Mouse (Mus musculus) liver, postnatal 0 days (tissue): ENCODE measurements around the gene Tekt5. TPM values are rescaled to one million over a fixed set of nuclear protein-coding genes. Genes with fewer than 3 reads are reported as not detected.

Experiments used
- ATAC-seq: fragments of 200-750 bp; cut with Nextera tagmentation; 2 replicates; pipeline ENCODE4 v1.8.0; 2017; ENCODE audit warnings: mild to moderate bottlenecking, moderate library complexity
- DNase-seq: peaks from one replicate; pipeline ENCODE4 v3.0.0-alpha.2; 2016
- H3K27ac ChIP-seq: fragments of 300-500 bp; sonication (generic); 2 replicates; pipeline ENCODE4 v1.5.1; 2014; ENCODE audit warnings: antibody characterized with exemption, moderate library complexity, mild to moderate bottlenecking, low read depth
- H3K27me3 ChIP-seq: fragments of 300-500 bp; sonication (generic); 2 replicates; pipeline ENCODE4 v1.6.1; 2014; ENCODE audit warnings: low read length, control low read depth, mixed read lengths; ENCODE audit not compliant: insufficient read depth
- H3K36me3 ChIP-seq: fragments of 300-500 bp; sonication (generic); replicated peaks from 2 replicates; pipeline ENCODE4 v1.6.1; 2014; ENCODE audit warnings: mild to moderate bottlenecking, control low read depth, low read length, moderate library complexity, mixed read lengths; ENCODE audit not compliant: insufficient read depth
- H3K4me1 ChIP-seq: fragments of 300-500 bp; sonication (generic); 2 replicates; pipeline ENCODE4 v1.6.1; 2014; ENCODE audit warnings: antibody characterized with exemption, mild to moderate bottlenecking, control low read depth; ENCODE audit not compliant: insufficient read depth
- H3K4me2 ChIP-seq: fragments of 300-500 bp; sonication (generic); 2 replicates; pipeline ENCODE4 v1.6.1; 2014; ENCODE audit warnings: low read depth, mild to moderate bottlenecking, low read length, moderate library complexity, mixed read lengths
- H3K4me3 ChIP-seq: fragments of 300-500 bp; sonication (generic); 2 replicates; pipeline ENCODE4 v1.5.1; 2014; ENCODE audit warnings: low read depth, low read length
- H3K9ac ChIP-seq: fragments of 300-500 bp; sonication (generic); replicated peaks from 2 replicates; pipeline ENCODE4 v1.6.1; 2014; ENCODE audit warnings: mild to moderate bottlenecking, moderate library complexity
- H3K9me3 ChIP-seq: fragments of 300-500 bp; sonication (generic); 2 replicates; pipeline ENCODE4 v1.6.1; 2016; ENCODE audit warnings: mild to moderate bottlenecking, control low read depth, low read length, mixed read lengths
- CTCF ChIP-seq: sonication (generic); IDR thresholded peaks from 2 replicates; pipeline ENCODE4 v1.5.1; 2016; ENCODE audit warnings: antibody characterized with exemption, low read depth
- EP300 ChIP-seq: IDR thresholded peaks from 2 replicates; pipeline ENCODE4 v1.6.1; 2016; ENCODE audit warnings: antibody characterized with exemption, low read depth, mild to moderate bottlenecking
- WGBS: fragments of 180-500 bp; shearing (Covaris S2); extraction: QIAGEN DNeasy Blood & Tissue Kit; methylation state at CpG from one replicate; pipeline ENCODE4 v1.1.7; 2014; ENCODE audit not compliant: insufficient replicate concordance; 5-methylcytosine and 5-hydroxymethylcytosine counted together
- polyA plus RNA-seq: library from polyadenylated mRNA; unstranded; fragments of >200 nt; fragmentation: Nextera tagmentation; extraction: Ambion mirVana; gene quantifications from 2 replicates; pipeline ENCODE4 v1.2.1, GENCODE M21; 2015

Gene Tekt5
- polyA plus RNA-seq, 1 experiment from 2014 or later, result not detected

DNA sequence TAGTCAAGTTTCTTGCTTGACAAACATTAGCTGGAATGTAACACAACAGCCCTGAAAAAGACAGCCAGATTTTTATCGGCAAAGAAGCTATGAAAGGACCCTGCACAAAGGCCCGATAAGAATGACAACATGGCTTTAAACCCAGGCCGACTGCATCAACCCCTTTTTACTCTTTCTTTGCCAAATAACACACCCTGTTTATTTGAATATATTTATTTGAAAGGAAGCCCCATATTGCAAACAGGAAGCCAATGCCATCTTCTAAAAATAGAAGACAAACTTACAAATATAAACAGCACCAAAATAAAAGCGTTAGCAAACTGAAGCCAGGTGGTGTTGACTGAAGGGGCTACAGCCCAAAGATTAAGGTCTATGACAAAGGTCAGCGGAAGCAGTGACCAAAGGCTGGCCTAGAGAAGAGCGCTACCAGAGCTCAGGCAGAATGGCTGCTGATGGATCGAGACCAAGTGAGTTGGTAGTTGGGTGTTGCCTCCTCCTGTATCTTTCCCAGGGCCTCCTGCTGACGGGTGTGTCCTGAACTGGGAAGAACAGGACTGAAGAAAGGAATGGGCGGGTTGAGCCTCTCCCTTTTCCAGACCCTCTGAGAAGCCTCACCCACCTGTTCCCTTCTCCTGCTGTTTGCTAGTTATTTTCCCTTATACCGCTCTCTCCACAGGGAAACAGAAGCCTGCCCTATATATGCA is 78.6 kb downstream of the Tekt5 start:
- no peaks in the 10 kb centered on the region for H3K9me3 ChIP-seq
- ATAC-seq, result no peak
- H3K27ac ChIP-seq, result no peak overlapping the region
- no peaks in the 10 kb centered on the region for H3K36me3 ChIP-seq
- 66% methylated on average over 9 of the region's 10 CpGs for WGBS
- no peak overlapping the region for H3K4me3 ChIP-seq
- H3K4me1 ChIP-seq, result no peaks in the 10 kb centered on the region
- H3K9ac ChIP-seq, result no peak overlapping the region
- no peak overlapping the region for H3K4me2 ChIP-seq
- TF ChIP-seq EP300 (no peak), CTCF (no peak)
- no peak for DNase-seq
- H3K27me3 ChIP-seq, result peaks cover 15% of the 10 kb centered on the region; the same call in 1 of the 2 replicates

- ATAC-seq (peak; percentile 77), DNase-seq (peak; percentile 50)
- TF ChIP-seq CTCF (no peak), EP300 (no peak)
- Histone ChIP-seq H3K9ac (peak within 1 kb of the TSS; percentile 46; the same call in 1 of the 2 replicates), H3K4me1 (no peaks in the 10 kb centered on the region), H3K9me3 (no peaks in the 10 kb centered on the region), H3K36me3 (no peaks in the 10 kb centered on the region), H3K27ac (no peak within 1 kb of the TSS), H3K27me3 (peaks cover 15% of the 10 kb centered on the region; the same call in 1 of the 2 replicates), H3K4me3 (peak within 1 kb of the TSS; percentile 52), H3K4me2 (peak within 1 kb of the TSS; percentile 74)
- WGBS, result under 1% methylated on average over 25 of the region's 40 CpGs
Observed at GRCm38 (mm10) chr16:10313646-10314088, 81.6 kb downstream of the Tekt5 start, which contains the start of gene Emp2. Gene Emp2, minus strand, starts transcription at chr16:10313968.

DNA sequence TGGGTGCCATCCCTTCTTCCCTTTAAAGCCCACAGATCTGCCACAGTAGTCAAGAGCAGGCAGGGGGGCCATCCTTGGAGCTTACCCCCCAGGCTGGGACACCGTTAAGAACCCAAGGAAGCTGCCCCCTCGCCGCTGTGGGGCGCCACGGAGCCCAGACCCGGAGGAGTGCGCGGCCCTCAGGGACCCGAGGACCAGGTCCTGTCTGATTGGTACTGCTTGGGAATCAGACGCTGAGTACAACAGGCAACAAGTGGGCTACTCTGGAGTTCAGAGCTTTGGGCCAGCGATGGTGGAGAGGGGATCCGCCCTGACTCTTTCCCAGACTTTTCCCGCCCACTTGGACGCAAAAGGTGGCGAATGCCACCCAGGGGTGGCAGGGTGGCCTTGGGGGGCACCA is 82.1 kb downstream of the Tekt5 start:
- Histone ChIP-seq H3K27me3 (peaks cover 15% of the 10 kb centered on the region; the same call in 1 of the 2 replicates), H3K4me2 (peak overlapping the region; percentile 74), H3K27ac (no peak overlapping the region), H3K36me3 (no peaks in the 10 kb centered on the region; the same call in 1 of the 2 replicates), H3K9ac (no peak overlapping the region), H3K4me3 (peak overlapping the region; percentile 52), H3K9me3 (no peaks in the 10 kb centered on the region), H3K4me1 (no peaks in the 10 kb centered on the region)
- peak; percentile 33 for ATAC-seq
- 4% methylated on average over 15 of the region's 15 CpGs for WGBS
- DNase-seq, result no peak
- TF ChIP-seq EP300 (no peak), CTCF (no peak)

GRCm38 (mm10) chr16:10311989-10312388 is 83.3 kb downstream of the Tekt5 start:
- H3K4me2 ChIP-seq, result no peak overlapping the region
- no peak overlapping the region for H3K4me3 ChIP-seq
- 55% methylated on average over 4 of the region's 4 CpGs for WGBS
- H3K27me3 ChIP-seq, result peaks cover 15% of the 10 kb centered on the region; the same call in 1 of the 2 replicates
- DNase-seq, result no peak
- TF ChIP-seq CTCF, result no peak
- TF ChIP-seq EP300, result no peak
- H3K27ac ChIP-seq, result no peak overlapping the region
- ATAC-seq, result no peak
- no peaks in the 10 kb centered on the region for H3K4me1 ChIP-seq
- H3K36me3 ChIP-seq, result no peaks in the 10 kb centered on the region; the same call in 1 of the 2 replicates
- no peak overlapping the region for H3K9ac ChIP-seq
- H3K9me3 ChIP-seq, result no peaks in the 10 kb centered on the region

DNA sequence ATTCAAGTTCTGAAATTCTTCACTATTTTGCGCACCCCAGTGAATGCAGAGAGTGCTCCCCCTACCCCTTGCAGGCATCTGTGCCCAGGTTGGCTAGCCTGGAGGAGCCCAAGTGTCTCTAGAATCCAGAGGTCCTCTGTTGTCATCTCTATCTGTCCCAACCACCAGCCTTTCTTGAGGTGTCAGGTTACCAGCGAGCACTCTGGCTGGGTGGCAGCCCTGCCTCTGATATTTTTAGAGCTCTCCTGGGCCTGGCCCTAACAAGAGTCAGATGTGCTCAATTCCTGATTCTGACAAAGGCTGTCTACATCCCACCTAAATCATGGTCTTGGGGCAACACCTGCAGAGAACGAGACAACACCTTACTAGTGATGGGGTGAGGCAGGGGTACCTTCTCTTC is 84.2 kb downstream of the Tekt5 start:
- Histone ChIP-seq H3K27ac (no peak overlapping the region), H3K4me2 (no peak overlapping the region), H3K36me3 (no peaks in the 10 kb centered on the region; the same call in 1 of the 2 replicates), H3K27me3 (peaks cover 15% of the 10 kb centered on the region; the same call in 1 of the 2 replicates), H3K9me3 (no peaks in the 10 kb centered on the region), H3K4me3 (no peak overlapping the region), H3K9ac (no peak overlapping the region), H3K4me1 (no peaks in the 10 kb centered on the region)
- ATAC-seq (no peak), DNase-seq (no peak)
- TF ChIP-seq CTCF (no peak), EP300 (no peak)
- 57% methylated on average over 3 of the region's 3 CpGs for WGBS

GRCm38 (mm10) chr16:10310507-10310906 is 84.8 kb downstream of the Tekt5 start:
- Histone ChIP-seq H3K9ac (no peak overlapping the region), H3K27ac (no peak overlapping the region), H3K9me3 (no peaks in the 10 kb centered on the region), H3K27me3 (peaks cover 15% of the 10 kb centered on the region; the same call in 1 of the 2 replicates), H3K4me2 (no peak overlapping the region), H3K4me1 (no peaks in the 10 kb centered on the region), H3K4me3 (no peak overlapping the region), H3K36me3 (no peaks in the 10 kb centered on the region; the same call in 1 of the 2 replicates)
- DNase-seq, result no peak
- TF ChIP-seq EP300, result no peak
- TF ChIP-seq CTCF, result no peak
- no peak for ATAC-seq
- WGBS, result 75% methylated on average over 5 of the region's 5 CpGs

Other genes starting within 250 kb of the Tekt5 start
- 0.32 and 0.47 TPM in 2 replicates for gene Rpl39l, start 225.3 kb downstream of the Tekt5 start, polyA plus RNA-seq
- gene Atf7ip2, start 202.8 kb downstream of the Tekt5 start, polyA plus RNA-seq, result 0.09 TPM in 1 of 2 replicates, not detected in the other
- gene Emp2, start 81.5 kb downstream of the Tekt5 start, polyA plus RNA-seq, result 1.2 and 1.5 TPM in 2 replicates
- gene Nubp1, start 16.5 kb upstream of the Tekt5 start, polyA plus RNA-seq, result 24.3 and 25.8 TPM in 2 replicates
- gene Tvp23a, start 51.9 kb upstream of the Tekt5 start, polyA plus RNA-seq, result 0.20 and 0.21 TPM in 2 replicates
- gene Ciita, start 84.6 kb upstream of the Tekt5 start, polyA plus RNA-seq, result 0.21 and 0.31 TPM in 2 replicates
- gene Dexi, start 147.6 kb upstream of the Tekt5 start, polyA plus RNA-seq, result 2.8 and 4.4 TPM in 2 replicates
- gene Clec16a, start 149.8 kb upstream of the Tekt5 start, polyA plus RNA-seq, result 9.5 and 11.3 TPM in 2 replicates